Mouse (Mus musculus) embryonic fibroblast, embryonic 13.5 days (primary cell): Measurements from ENCODE around the gene Vhl.

Experiments used
- CTCF ChIP-seq: IDR thresholded peaks from 2 replicates; pipeline ENCODE4 v1.5.1; 2011; ENCODE audit warnings: mild to moderate bottlenecking, control low read depth, low read length, moderate library complexity, borderline replicate concordance; ENCODE audit not compliant: insufficient read depth
- POLR2A ChIP-seq: IDR thresholded peaks from 2 replicates; pipeline ENCODE4 v1.6.1; 2011; ENCODE audit warnings: low read depth, mild to moderate bottlenecking, control low read depth, low read length, moderate library complexity

DNA sequence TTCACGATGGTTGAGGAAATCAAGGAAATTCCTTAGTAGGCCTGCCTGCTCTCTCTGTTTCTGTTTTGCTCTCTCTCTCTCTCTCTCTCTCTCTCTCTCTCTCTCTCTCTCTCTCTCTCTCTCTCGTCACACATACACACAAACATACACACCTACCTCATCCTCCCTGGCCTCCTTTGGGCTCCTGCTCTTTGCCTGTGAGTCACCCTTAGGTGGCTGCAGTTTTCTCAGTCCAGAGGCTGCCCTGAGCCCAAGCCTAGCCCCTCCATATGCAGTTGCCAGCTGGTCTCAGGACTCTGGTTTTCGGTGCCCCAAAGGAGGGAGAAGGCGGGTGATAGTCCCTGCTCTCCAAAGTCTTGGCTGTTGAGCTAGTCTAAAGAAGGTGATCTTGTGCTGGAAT, 19.3 kb downstream of the Vhl start:
- TF ChIP-seq POLR2A (no peak), CTCF (no peak)
